Mouse (Mus musculus) brain, embryonic 14.5 days (tissue): ENCODE results near the gene Gm34653. TPM values are rescaled to one million over a fixed set of nuclear protein-coding genes. Genes with fewer than 3 reads are reported as not detected.
"Not testable (repeated sequence)": the region's sequence is repeated elsewhere in the genome, so short reads cannot be mapped to it uniquely, and the experiment has no call there.

Experiments
- DNase-seq: peaks from one replicate; pipeline ENCODE4 v3.0.0-alpha.2; 2011; ENCODE audit warnings: low read depth
- CTCF ChIP-seq: fragments of 200-500 bp; IDR thresholded peaks from 2 replicates; pipeline ENCODE4 v1.5.1; 2012; ENCODE audit warnings: inconsistent platforms, mild to moderate bottlenecking, moderate library complexity, borderline replicate concordance; ENCODE audit not compliant: insufficient read depth, insufficient read length; ENCODE audit errors: extremely low read depth
- POLR2A ChIP-seq: fragments of 200-500 bp; IDR thresholded peaks from 2 replicates; pipeline ENCODE4 v1.6.1; 2012; ENCODE audit warnings: mild to moderate bottlenecking, inconsistent platforms, borderline replicate concordance; ENCODE audit not compliant: poor library complexity, insufficient read depth, insufficient read length, severe bottlenecking; ENCODE audit errors: extremely low read depth
- polyA plus RNA-seq: library from polyadenylated mRNA; depleted of rRNA; stranded (reverse); fragments of >200 nt; gene quantifications from 2 replicates; pipeline ENCODE4 v1.2.3, GENCODE M21; 2012

Gene Gm34653
- polyA plus RNA-seq, 1 experiment: not detected

DNA sequence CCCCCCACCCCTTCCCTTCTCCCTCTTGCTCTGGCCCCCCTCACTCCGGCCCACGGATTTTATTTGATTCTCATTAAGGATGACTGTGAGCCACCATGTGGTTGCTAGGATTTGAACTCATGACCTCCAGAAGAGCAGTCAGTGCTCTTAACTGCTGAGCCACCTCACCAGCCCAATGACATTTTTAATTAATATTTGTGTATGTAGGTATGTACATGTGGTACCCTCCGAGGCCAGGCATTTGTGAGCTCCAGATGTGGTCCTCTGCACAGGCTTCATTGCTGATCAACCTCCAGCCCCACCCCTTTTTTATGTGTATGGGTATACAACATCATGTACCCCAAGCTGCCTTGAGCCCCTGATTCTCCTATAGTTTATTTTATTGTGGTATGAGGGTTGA, 29.1 kb upstream of the Gm34653 start:
- no peak for DNase-seq
- TF ChIP-seq POLR2A (no peak), CTCF (no peak)

DNA sequence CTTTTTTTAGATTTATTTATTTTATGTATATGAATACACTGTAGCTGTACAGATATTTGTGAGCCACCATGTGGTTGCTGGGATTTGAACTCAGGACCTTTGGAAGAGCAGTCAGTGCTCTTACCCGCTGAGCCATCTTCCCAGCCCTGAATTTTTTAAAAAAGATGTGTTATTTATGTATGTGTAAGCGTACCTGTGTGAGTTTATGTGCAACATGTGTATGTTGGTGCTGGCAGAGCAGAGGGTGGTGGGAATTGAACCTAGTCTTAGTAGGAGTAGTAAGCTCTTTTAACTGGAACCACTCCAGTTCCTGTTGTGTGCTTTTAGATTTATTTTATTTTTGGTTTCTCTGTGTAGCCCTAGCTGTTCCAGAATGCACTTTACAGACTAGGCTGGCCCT, 28.6 kb upstream of the Gm34653 start:
- DNase-seq: no peak

DNA sequence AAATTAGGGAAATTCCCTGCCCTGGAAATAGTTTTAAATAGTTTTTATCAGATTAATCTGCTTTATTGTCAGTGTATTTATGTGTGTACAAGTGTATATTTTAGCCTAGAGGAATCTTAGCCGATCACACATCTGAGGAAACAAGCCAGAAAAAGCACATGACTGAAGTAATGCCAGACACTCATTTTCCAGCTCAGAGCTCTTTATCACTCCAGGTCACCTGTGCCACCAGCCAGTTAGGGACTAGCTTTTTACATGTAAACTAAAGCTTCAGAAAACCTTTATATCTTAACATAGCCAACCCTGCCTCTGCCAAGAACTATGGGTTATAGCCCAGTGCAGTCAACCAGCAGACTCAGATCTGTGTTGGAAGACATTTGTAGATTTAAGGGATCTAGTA, 28.0 kb upstream of the Gm34653 start:
- DNase-seq: no peak
- TF ChIP-seq POLR2A (no peak), CTCF (no peak)

More for the DNA sequence above, 28.6 kb upstream of the Gm34653 start:
- TF ChIP-seq CTCF (no peak), POLR2A (no peak)

DNA sequence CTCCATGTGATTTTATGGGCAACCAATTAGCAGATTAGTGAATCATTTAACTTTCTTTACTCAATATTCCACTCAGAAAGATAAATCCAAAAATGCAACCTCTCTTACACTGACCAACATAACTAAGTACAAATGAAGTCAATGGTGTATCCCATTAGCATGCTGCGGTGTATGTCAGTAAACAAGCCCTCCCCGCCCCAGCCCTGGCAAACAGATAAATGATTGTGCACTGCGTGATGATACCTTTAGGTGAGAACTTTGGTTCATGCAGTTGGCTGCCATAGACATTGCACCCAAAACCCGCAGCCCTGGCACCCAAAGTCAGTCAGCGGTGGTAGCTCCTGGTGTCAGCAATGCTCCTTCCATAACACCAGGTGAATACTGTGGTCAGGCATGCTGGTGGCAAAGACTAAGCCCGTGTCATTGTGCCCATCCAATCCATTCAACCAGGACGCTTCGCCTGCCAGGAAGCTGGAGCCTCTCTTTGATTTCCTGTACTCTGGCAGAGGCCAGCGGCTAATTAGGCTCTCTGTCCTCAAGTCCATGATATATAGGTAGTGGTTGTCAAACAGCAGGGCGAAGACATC, 27.4 kb upstream of the Gm34653 start:
- TF ChIP-seq POLR2A (no peak), CTCF (no peak)
- no peak for DNase-seq

DNA sequence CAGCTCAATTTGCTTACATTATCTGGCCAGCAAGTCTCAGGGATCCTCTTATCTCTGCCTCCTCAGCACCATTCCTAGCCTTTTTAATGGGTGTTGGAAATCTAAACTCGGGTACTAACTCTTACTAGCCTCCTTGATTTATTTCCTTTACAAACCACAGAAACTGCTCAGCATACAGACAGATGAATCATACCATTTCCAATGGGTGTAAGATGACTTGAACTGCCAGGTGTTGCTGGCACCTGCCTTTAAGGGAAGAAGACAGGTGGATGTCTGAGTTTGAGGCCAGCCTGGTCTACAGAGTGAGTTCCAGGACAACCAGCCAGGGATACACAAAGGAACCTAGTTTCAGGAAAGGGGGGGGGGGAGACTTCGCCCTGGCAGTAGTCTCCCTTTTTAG, 24.8 kb upstream of the Gm34653 start:
- TF ChIP-seq CTCF (no peak), POLR2A (no peak)
- no peak for DNase-seq

DNA sequence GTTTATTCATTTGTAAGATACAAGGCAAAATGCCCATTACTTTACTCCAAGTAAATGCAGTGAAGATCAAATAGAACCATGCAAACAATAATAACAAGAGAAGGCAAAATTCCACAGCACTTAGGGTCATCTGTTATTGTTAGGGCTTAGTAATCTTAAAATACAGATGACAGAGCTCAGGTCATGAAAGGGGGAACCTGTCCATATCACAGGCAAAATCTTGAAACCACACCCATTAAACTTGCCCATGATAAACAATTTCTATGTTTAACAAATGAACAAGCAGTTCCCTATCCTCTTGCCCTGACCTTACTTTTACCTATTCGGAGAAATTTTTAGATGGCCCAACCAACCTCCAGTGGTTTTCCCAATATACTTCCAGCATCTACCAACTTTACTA, 23.2 kb upstream of the Gm34653 start:
- no peak for DNase-seq
- TF ChIP-seq CTCF (no peak), POLR2A (no peak)

DNA sequence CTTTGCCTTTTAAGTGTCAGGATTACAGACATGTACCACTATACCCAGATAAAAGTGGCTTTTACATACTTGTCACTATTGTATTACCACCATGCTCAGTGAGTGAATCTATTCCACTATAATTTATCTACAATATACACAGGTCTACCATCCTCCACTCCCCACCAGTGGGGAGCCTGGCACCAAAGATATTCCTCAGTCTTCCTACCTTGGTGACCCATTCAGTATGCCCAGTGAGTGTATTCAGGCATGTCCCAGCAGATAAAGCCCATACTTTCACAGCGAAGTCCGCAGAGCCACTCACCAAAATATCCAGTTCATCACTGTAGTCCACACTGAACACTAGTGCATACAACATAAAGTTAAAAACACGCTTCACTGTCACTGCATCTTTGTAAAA, 22.0 kb upstream of the Gm34653 start:
- TF ChIP-seq CTCF: no peak
- TF ChIP-seq POLR2A: no peak
- no peak for DNase-seq

DNA sequence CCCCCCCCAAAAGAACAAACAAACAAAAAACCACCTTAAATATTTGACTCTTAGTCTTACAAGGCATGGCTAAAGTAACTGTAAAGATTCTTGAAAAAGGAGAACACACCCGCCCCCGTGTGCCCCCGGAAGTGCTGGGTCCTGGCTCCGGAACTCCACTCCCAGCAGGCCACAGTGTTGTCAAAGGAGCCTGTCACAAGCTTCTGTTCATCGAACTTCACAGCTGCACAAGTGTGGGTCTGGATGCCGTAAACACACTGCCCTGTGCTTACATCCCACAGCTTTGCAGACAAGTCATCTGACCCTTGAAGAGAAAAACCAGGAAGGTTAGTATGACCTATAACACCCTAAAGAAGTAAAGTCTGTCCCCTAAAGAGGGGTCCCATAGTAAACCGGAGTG, 20.1 kb upstream of the Gm34653 start:
- TF ChIP-seq POLR2A (no peak), CTCF (no peak)
- DNase-seq: no peak

DNA sequence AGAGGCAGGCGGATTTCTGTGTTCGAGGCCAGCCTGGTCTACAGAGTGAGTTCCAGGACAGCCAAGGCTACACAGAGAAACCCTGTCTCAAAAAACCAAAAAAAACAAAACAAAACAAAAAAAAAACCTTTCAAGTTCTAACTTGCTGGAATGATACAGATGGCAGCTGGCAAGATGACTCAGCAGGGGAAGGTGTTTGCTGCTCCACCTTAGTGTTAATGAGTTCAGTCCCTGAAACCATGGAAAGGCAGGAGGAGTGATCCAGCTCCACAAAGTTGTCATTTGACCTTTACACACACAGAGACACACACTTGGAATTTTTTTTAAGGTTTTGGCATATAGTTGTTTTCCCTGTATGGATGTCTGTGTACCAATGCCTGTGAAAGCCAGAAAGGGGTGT, 16.9 kb upstream of the Gm34653 start:
- DNase-seq: not testable (repeated sequence)

DNA sequence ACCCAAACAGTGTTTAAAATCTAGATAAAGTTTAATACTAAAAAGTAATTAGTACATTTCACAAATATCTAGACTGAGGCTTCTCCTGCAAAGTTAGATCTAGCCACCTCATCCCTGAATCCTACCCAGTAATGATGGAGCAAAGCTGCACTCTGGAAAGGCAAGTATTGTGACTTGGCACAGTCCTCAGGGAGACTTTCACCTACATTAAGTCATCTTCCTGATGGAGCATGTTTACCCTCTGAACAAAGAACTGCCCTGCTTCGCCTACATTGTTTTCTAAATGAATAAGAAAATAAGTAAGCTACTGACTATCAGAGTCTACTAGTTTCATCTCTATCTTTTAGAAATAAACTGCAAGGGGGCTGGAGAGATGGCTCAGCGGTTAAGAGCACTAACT, 14.3 kb upstream of the Gm34653 start:
- DNase-seq: no peak
- TF ChIP-seq CTCF: no peak
- TF ChIP-seq POLR2A: no peak

DNA sequence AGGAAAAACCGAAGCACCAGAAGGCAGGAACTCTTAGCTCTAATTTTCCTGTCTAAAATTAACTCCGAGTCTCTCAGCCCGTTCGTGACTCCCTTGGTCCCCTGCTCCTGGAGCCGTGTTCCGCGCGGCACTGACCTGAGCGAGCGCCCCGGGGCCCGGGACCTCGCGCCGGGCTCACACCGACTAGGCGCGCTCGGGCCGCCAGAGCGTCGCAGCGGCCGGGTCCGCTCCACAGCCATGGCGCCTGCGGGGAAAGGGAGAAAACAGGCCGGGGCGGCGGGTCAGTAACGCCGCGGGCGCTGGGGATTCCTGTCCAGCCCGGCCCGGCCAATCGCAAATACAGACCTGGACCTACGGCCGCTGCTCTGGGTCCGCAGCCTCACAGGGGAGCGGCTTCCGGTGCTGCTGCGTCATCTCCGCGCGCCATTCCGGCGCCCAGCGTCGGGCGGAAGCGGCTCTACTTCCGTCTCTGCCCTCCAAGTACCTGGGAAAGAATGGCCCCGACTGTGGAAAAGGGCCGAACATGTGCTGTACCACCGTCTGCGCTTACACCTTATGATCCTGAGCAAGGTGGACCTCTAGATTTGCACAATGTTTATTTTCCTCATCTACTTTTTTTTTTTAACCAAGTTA, 6.9 kb upstream of the Gm34653 start, which contains the start of gene Fbxw2:
Gene Fbxw2 (minus strand): TSS at position 485 of the 633 bp plus-strand sequence.
- peak; percentile 63; the same call in 1 of the 2 replicates for TF ChIP-seq POLR2A
- TF ChIP-seq CTCF: no peak
- DNase-seq: peak; percentile 98

DNA sequence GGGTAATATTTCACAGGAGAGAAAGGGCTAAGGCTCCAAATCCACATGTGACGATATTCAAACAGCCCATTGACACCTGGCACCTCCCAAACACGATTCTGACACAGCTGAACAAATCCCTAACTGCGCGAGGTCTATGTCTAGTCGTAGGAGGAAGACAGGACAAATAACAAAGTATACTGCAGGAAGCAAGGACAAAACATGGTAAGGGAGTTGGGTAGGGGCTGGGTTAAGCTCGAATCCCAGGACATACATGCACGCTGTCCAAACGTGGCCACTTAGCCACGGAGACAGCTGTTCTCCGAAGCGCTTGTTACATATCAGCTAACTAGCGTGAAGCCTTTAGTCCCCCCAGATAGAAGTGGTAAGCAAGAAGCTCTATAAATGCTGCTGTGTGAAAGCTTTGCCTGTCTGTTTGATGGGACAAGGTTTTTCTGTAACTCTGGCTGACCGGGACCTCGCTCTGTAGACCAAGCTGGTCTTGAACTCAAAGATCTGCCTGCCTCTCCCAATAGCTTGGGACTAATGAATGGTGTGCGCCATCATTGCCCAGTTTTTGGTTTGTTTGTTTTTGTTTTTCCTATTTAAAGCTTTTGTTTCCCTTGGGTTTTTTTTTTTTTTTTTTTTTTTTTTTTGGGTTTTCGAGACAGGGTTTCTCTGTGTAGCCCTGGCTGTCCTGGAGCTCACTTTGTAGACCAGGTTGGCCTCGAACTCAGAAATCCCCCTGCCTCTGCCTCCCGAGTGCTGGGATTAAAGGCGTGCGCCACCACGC, 6.2 kb upstream of the Gm34653 start:
- TF ChIP-seq POLR2A (no peak), CTCF (no peak)
- no peak for DNase-seq
